Mouse (Mus musculus) cerebellum, adult 8-10 months (tissue): ENCODE measurements at regions not wholly inside any gene's neighbourhood (a gene's known extent, or its start where the extent isn't known, plus 50 kb on each side); places are given as distances from the start of the nearest gene placed in this dataset.
"Not testable (repeated sequence)": the region's sequence is repeated elsewhere in the genome, so short reads cannot be mapped to it uniquely, and the experiment has no call there.

Experiments
- DNase-seq: peaks from one replicate; pipeline ENCODE4 v3.0.0; 2022

DNA sequence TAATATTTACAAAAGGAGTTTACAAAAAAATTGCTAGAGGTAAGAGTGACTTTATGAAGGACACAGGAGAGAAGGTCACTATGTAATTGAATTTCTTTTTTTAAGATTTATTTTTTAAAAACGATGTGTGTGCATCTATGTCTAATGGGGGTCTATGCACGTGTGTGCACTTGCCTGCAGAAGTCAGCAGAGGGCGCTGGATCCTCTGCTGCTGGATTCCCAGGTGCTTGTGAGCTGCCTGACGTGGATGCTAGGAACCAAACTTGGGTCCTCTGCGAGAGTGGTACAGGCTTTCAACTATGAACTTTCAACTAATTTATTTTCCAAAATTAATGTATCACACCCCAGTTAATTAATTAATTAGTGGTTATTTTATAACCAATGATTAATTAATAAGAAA, 85.0 kb downstream of the Glrx3 start:
- DNase-seq = no peak

DNA sequence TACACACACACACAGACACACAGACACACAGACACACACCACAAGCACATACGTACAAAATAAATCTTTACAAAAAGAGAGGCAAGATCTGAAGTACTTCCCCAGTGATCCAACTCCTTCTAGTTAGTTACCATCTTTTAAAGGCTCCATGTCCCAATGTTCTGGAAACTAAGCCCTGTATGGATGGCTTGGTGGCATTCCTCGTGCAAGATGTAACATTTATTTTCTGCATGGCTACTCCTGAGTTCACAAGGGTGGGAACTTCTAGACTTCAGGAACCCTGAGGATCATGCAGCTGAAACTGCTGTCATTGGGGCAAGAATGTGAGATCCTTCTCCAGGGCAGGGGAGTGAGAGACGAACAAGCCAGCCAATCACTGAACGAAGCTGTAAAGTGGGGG, 96.1 kb downstream of the Glrx3 start:
- DNase-seq = no peak

GRCm38 (mm10) chr7:137549991-137550390, 112.6 kb downstream of the Glrx3 start:
- peak; percentile 5 for DNase-seq

DNA sequence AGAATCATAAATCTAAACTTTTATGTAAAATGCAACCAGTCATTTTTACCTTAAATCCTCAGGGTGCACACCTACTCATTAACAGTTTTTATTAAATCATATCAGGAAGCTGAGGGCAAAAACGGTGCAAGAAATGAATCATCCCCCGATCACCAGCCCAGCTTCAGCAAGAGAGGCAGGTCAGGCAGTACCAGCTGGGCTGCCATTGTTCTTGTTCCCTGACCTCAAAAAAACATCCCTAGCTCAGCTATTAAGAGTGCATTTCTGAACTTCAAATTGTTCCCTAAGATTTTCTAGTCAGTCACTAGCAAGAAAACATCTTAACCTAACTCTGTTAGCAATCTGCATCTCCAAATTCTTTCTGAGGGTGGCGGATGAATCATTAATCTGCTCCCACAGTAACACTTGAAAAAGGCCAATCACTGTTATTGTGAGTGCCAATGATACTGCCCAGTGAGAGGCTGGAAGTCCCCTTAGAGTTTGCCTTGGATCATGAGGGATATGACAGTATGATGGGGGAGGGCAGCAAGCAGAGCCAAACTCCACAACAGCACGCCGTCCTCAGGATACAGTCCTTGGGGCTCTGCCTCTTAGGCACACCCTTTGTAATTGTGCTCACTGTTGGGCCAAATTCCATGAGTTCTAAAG, 115.3 kb downstream of the Glrx3 start:
- DNase-seq = no peak

GRCm38 (mm10) chr7:137555481-137555880, 118.1 kb downstream of the Glrx3 start:
- DNase-seq = no peak

GRCm38 (mm10) chr7:137557439-137557838, 120.0 kb downstream of the Glrx3 start:
- DNase-seq = no peak

GRCm38 (mm10) chr7:137558871-137559270, 121.5 kb downstream of the Glrx3 start:
- no peak for DNase-seq

GRCm38 (mm10) chr7:137570199-137570598, 132.8 kb downstream of the Glrx3 start:
- DNase-seq = no peak

- no peak for DNase-seq
Measured at GRCm38 (mm10) chr7:137575491-137575890, 138.1 kb downstream of the Glrx3 start.

- DNase-seq = no peak
Measured at GRCm38 (mm10) chr7:137576251-137576650, 138.8 kb downstream of the Glrx3 start.

GRCm38 (mm10) chr7:137583556-137583955, 146.1 kb downstream of the Glrx3 start:
- DNase-seq = no peak

GRCm38 (mm10) chr7:137584916-137585315, 147.5 kb downstream of the Glrx3 start:
- DNase-seq = not testable (repeated sequence)

- no peak for DNase-seq
Measured at GRCm38 (mm10) chr7:137593570-137593969, 156.2 kb downstream of the Glrx3 start.

DNA sequence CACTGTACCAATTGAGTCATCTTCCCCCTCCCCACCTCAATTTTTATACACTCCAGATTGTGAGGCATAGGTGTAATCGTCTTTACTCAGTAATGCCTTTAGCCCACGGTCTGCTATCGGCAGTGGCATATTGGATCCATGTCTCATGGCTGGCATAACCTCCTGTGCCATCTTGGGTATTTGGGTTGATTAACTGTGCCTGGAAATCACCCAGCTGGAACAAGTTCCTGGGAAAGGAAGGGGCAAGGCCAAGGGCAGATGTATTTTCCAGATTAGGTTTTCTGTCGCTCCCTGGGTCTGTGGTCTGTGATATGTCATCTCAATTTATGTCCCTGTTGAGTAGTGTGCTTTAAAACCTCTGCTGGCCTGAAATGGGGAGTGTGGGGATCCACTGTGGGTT, 158.2 kb downstream of the Glrx3 start:
- no peak for DNase-seq

DNA sequence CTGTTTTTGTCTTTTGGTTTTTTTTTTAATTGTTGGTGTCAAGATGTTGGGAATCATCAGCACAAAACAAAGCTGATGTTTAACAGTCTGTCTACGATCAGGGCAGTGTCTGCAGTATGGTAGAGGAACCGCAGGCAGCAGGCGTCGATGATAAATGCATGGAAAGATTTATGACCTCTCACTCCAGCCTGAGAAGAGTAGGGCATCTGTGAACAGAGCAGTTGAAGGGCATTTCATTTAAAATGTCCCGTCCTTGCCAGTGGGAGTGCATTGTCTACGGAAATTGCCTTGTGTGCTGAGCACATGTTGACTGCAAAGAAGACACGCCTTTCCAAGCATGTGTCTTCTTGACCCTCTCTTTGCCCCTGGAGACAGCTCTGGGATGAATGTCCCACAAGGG, 158.7 kb downstream of the Glrx3 start:
- no peak for DNase-seq

GRCm38 (mm10) chr7:137603039-137603438, 165.6 kb downstream of the Glrx3 start:
- DNase-seq = peak; percentile 46

DNA sequence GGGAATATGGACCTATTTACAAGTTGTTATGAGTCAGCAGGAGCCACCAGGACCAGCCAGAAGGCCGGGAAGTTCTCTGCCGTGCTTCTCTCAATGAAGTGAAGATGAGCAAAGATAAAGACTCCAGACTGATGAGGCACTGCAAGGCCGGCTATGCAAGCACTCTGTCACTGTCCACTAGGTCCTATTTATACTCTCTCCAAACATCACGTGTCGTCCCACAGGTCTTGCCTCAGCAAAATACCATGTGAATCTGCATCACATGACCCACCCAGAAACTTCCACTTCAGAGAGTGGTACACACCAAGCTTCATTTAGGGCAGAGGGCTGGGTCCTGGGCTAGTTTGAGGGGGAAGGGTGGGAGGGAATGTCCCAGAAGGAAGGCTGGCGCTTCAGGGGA, 172.3 kb downstream of the Glrx3 start:
- no peak for DNase-seq

DNA sequence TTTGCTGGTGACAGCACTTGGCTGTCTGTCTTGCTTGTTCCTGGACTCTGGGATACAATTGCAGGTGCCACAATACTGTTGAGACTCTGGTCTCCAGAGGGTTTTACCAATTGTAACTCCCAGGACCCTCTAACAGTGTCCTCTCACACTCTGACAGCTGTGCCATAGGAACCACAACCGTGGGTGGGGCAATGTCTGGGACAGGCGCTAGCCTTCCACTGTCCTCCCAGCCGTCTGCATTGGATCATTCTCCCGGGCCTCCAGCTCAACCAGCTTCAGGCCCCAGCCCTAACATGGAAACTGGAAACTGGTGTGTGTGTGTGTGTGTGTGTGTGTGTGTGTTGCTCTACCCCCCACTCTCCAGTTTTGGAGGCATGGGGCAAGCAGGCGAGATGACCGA, 173.9 kb downstream of the Glrx3 start:
- DNase-seq = no peak

DNA sequence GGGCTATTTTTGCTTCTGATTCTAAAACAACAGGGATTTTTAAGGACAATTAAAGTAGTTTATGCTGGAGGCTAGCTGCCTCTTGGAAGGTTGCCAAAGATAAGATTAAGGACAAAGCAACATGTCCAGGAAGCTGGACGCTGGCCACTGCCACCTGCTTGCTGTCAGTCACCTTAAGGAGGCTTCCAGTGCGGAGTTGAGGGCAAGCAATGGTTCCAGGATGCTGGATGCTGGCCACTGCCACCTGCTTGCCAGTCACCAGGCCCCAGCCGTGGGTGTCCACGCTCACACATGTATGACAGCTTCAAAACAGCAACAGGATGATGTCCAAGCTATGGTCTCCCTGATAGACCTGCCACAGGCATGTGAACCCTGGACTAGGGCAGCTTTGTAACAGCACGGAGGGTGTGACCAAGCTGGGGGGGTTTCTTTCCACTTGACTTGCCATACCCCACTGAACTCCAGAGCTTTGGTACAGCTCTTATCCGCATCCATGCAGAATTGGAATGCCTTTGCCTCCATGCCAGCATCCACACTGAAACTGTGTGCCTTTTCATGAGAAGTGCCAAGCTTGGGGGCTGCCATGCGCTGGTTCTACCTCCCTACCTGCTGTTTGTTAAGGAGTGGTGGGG, 174.6 kb downstream of the Glrx3 start:
- DNase-seq = peak; percentile 1

- no peak for DNase-seq
Measured at GRCm38 (mm10) chr7:137618406-137619133, 181.2 kb downstream of the Glrx3 start.

- no peak for DNase-seq
Measured at GRCm38 (mm10) chr7:137619286-137619789, 181.9 kb downstream of the Glrx3 start.

- DNase-seq = no peak
Measured at GRCm38 (mm10) chr7:137628266-137628665, 190.9 kb downstream of the Glrx3 start.

- DNase-seq = peak; percentile 14
Measured at GRCm38 (mm10) chr7:137629540-137629939, 192.1 kb downstream of the Glrx3 start.

DNA sequence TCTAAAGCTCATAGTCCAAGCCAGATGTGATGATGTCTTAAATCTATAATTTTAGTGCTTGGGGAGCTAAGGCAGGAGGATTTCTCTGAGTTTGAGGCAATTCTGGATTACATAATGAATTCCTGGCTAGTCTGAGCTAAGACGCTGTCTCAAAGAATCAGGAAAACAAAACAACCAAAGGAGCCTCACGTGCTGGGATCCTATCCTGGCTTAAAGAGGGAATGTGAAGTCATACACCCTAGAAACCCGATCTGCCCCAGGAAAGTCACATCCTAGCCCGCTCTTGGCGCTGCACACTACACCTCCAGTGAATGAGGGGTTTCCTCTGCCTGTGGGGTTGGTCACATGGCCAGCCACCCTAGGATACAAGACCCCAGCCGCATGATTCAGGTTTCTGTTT, 211.2 kb downstream of the Glrx3 start:
- DNase-seq = no peak
